Mouse (Mus musculus) forebrain, postnatal 0 days (tissue): ENCODE data around the gene Fchsd2. TPM values are rescaled to one million over a fixed set of nuclear protein-coding genes. Genes with fewer than 3 reads are reported as not detected.

Source experiments
- ATAC-seq: fragments of 200-750 bp; cut with Nextera tagmentation; 2 replicates; pipeline ENCODE4 v1.8.0; 2017; ENCODE audit warnings: mild to moderate bottlenecking, moderate library complexity
- DNase-seq: peaks from one replicate; pipeline ENCODE4 v3.0.0-alpha.2; 2015
- H3K27ac ChIP-seq: fragments of 300-500 bp; sonication (generic); 2 replicates; pipeline ENCODE4 v1.5.1; 2014; ENCODE audit warnings: low read depth, mild to moderate bottlenecking, antibody characterized with exemption, low read length, moderate library complexity, mixed read lengths
- H3K27me3 ChIP-seq: fragments of 300-500 bp; sonication (generic); 2 replicates; pipeline ENCODE4 v1.6.1; 2014; ENCODE audit warnings: mild to moderate bottlenecking, low read length, mixed read lengths; ENCODE audit not compliant: insufficient read depth
- H3K36me3 ChIP-seq: fragments of 300-500 bp; sonication (generic); 2 replicates; pipeline ENCODE4 v1.6.1; 2014; ENCODE audit warnings: mild to moderate bottlenecking, moderate library complexity; ENCODE audit not compliant: insufficient read depth
- H3K4me1 ChIP-seq: fragments of 300-500 bp; sonication (generic); 2 replicates; pipeline ENCODE4 v1.6.1; 2014; ENCODE audit warnings: antibody characterized with exemption; ENCODE audit not compliant: insufficient read depth
- H3K4me2 ChIP-seq: fragments of 300-500 bp; sonication (generic); 2 replicates; pipeline ENCODE4 v1.6.1; 2014; ENCODE audit warnings: low read depth, mild to moderate bottlenecking, moderate library complexity
- H3K4me3 ChIP-seq: fragments of 300-500 bp; sonication (generic); 2 replicates; pipeline ENCODE4 v1.5.1; 2014; ENCODE audit warnings: low read depth, low read length, mixed read lengths
- H3K9ac ChIP-seq: fragments of 300-500 bp; sonication (generic); 2 replicates; pipeline ENCODE4 v1.6.1; 2014; ENCODE audit warnings: mild to moderate bottlenecking
- H3K9me3 ChIP-seq: fragments of 300-500 bp; sonication (generic); 2 replicates; pipeline ENCODE4 v1.6.1; 2016; ENCODE audit warnings: low read length
- CTCF ChIP-seq: sonication (generic); IDR thresholded peaks from 2 replicates; pipeline ENCODE4 v1.5.1; 2016; ENCODE audit warnings: antibody characterized with exemption, control low read depth, low read depth
- WGBS: fragments of 180-500 bp; shearing (Covaris S2); extraction: QIAGEN DNeasy Blood & Tissue Kit; methylation state at CpG from one replicate; pipeline ENCODE4 v1.1.7; 2014; 5-methylcytosine and 5-hydroxymethylcytosine counted together
- polyA plus RNA-seq: library from polyadenylated mRNA; unstranded; fragments of >200 nt; fragmentation: Nextera tagmentation; extraction: Ambion mirVana; gene quantifications from 2 replicates; pipeline ENCODE4 v1.2.1, GENCODE M21; 2015
- total RNA-seq: library from RNA; depleted of rRNA; stranded (reverse); fragments of >200 nt; gene quantifications from 2 replicates; pipeline ENCODE4 v1.2.3, GENCODE M21; 2014

Gene Fchsd2
- total and polyA plus RNA-seq, 2 experiments from 2014 or later = 36.3 to 66.8 TPM

DNA sequence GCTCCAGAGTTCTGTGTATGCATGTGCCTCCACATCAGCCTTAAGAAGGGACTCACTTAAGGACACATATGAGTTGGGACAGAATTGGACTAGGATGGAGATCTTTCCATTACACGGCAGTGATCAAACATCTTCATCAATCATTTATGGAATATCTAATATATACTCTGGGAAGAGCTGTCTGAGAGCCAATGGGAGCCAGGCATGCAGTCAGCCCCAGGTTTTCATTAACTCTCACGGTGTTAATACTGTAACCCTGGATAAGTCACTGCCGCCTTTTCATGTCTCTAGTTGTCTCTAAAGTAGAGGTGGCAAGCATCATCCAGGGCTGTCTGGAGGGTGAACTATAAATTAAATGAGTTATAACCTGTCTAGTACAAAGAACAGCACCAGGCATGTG lies 220.4 kb downstream of the Fchsd2 start:
- H3K36me3 ChIP-seq = no peaks in the 10 kb centered on the region
- ATAC-seq (no peak), DNase-seq (no peak)
- H3K4me1 ChIP-seq = no peaks in the 10 kb centered on the region
- no peak overlapping the region for H3K4me3 ChIP-seq
- TF ChIP-seq CTCF = no peak
- H3K9me3 ChIP-seq = no peaks in the 10 kb centered on the region
- H3K27me3 ChIP-seq = no peaks in the 10 kb centered on the region
- WGBS = 82% methylated on average over 3 of the region's 3 CpGs
- H3K27ac ChIP-seq = no peak overlapping the region
- H3K9ac ChIP-seq = no peak overlapping the region
- no peak overlapping the region for H3K4me2 ChIP-seq

DNA sequence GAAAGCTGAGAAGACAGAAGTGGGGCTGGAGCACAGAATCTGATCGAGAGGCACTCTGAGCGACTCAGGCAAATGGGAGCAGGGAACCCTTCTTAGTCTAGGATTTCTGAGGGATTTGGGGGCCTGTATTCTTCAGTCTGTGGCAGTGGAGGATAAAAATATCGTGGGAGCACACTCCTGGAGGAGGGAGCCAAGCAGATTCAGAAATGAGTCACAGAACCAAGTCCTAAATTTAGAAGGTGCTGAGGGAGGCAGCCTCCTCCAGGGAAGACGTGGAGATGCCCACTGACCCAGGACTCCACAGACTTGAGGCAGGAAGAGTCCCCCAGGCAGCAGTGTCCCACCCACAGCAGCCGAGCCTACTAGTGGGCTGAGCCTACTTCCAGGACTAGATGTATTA lies 221.7 kb downstream of the Fchsd2 start:
- no peak for ATAC-seq
- H3K9me3 ChIP-seq = no peaks in the 10 kb centered on the region
- H3K36me3 ChIP-seq = no peaks in the 10 kb centered on the region
- TF ChIP-seq CTCF = no peak
- H3K9ac ChIP-seq = no peak overlapping the region
- no peaks in the 10 kb centered on the region for H3K4me1 ChIP-seq
- H3K4me3 ChIP-seq = no peak overlapping the region
- H3K4me2 ChIP-seq = no peak overlapping the region
- WGBS = 66% methylated on average over 5 of the region's 5 CpGs
- H3K27me3 ChIP-seq = no peaks in the 10 kb centered on the region
- H3K27ac ChIP-seq = no peak overlapping the region
- DNase-seq = no peak

DNA sequence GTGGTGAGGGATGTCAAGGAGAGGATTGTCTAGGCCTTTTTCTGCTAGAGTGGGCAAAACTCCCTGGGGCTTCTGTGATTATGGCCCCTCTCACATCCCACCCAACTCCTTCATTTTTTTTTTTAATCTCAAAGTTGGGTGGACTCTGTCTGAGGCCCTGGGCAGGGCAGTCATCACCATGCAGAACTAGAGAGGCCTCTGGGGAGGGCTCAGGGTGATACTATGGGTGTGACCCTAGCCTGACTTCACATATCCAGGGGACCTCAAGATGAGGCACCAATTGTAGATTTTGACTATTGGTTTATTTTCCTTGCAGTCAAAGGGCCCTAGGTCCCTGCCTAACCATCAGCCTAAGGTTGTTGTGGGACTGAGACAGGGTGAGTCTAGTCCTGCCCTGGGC lies 223.0 kb downstream of the Fchsd2 start:
- H3K4me3 ChIP-seq = no peak overlapping the region
- ATAC-seq = no peak
- DNase-seq = no peak
- no peak overlapping the region for H3K9ac ChIP-seq
- 0 out of 2 replicates have a peak, but pooled peaks cover 4% of the 10 kb centered on the region for H3K4me1 ChIP-seq
- no peaks in the 10 kb centered on the region for H3K27me3 ChIP-seq
- no peaks in the 10 kb centered on the region for H3K36me3 ChIP-seq
- TF ChIP-seq CTCF = no peak
- H3K27ac ChIP-seq = no peak overlapping the region
- no peaks in the 10 kb centered on the region for H3K9me3 ChIP-seq
- no peak overlapping the region for H3K4me2 ChIP-seq

DNA sequence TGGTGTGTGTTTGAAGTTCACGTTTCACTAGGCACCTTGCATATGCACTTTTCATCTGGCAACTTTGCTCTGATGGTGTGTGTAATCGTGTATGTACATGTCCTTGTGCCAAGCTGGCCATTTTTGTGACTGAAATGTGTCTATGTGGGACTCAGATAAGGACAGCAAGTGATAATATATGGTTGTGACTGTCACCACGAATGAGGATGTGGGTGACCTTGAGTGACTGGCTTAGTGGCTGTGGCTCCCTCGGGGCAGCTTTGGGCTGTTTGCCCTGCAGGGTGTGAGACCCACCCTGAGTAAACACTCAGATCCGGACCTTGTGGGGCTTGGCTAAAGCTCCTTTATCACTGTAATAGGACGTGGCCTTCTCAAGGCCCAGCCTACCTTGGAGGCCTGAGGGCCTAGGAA lies 223.9 kb downstream of the Fchsd2 start:
- Histone ChIP-seq H3K27ac (no peak overlapping the region), H3K4me2 (no peak overlapping the region), H3K27me3 (no peaks in the 10 kb centered on the region), H3K9me3 (no peaks in the 10 kb centered on the region), H3K4me3 (no peak overlapping the region), H3K36me3 (no peaks in the 10 kb centered on the region), H3K9ac (no peak overlapping the region), H3K4me1 (0 out of 2 replicates have a peak, but pooled peaks cover 4% of the 10 kb centered on the region)
- DNase-seq (no peak), ATAC-seq (no peak)
- no peak for TF ChIP-seq CTCF
- WGBS = 76% methylated on average over 6 of the region's 6 CpGs

DNA sequence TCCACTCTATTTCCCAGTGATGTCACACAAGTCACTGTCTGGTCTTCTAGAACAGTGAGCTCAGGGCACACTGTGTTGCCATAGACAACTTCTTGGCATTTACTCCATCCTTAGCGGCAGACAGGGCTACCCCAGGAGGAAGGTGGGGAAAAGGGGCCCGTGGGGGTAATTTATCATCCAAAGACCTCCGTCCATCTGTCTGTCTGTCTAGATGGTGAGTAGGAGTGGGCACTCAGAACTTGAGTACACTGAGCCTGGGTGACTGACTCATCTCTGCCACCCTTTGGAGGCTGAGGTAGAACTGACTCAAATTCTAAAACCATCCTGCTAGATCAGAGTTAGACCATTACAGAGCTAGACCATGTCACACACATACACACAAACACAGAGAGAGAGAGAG lies 224.4 kb downstream of the Fchsd2 start, which contains the start of gene Stard10:
Gene Stard10, plus strand, starts transcription at position 73 of the 400 bp plus-strand sequence.
- TF ChIP-seq CTCF = no peak
- ATAC-seq = no peak

DNA sequence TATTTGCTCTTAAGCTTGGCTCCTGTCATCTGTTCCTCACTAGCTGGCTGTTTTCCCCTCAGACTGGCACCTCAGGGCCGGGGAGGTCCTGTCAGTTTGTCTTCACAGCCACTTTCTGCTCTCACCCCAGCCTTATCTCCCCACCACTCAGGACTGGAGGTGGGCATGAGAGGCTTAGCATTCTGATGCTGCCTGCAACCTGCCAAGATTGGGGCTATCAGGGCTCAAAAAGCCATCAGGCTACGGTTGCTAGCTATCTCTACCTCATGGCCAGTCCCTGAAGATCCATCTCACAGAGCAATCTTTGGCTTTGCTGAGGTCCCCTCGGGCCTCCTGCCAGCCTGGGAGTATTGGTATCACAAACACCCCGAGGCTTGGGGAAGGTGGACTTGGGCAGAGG lies 226.2 kb downstream of the Fchsd2 start:
- no peak overlapping the region for H3K4me3 ChIP-seq
- TF ChIP-seq CTCF = no peak
- H3K36me3 ChIP-seq = no peaks in the 10 kb centered on the region
- 0 out of 2 replicates have a peak, but pooled peaks cover 4% of the 10 kb centered on the region for H3K4me1 ChIP-seq
- WGBS = 65% methylated on average over 4 of the region's 4 CpGs
- H3K9me3 ChIP-seq = no peaks in the 10 kb centered on the region
- DNase-seq (no peak), ATAC-seq (no peak)
- no peak overlapping the region for H3K9ac ChIP-seq
- 0 out of 2 replicates have a peak, but pooled peaks cover 4% of the 10 kb centered on the region for H3K27me3 ChIP-seq
- H3K4me2 ChIP-seq = no peak overlapping the region
- H3K27ac ChIP-seq = no peak overlapping the region

More for the DNA sequence above, 224.4 kb downstream of the Fchsd2 start, which contains the start of gene Stard10:
- no peaks in the 10 kb centered on the region for H3K9me3 ChIP-seq
- H3K36me3 ChIP-seq = no peaks in the 10 kb centered on the region
- H3K4me1 ChIP-seq = 0 out of 2 replicates have a peak, but pooled peaks cover 4% of the 10 kb centered on the region
- WGBS = 88% methylated on average over 3 of the region's 3 CpGs
- H3K27ac ChIP-seq = no peak within 1 kb of the TSS
- H3K4me3 ChIP-seq = no peak within 1 kb of the TSS
- H3K27me3 ChIP-seq = 0 out of 2 replicates have a peak, but pooled peaks cover 4% of the 10 kb centered on the region
- no peak for DNase-seq
- H3K9ac ChIP-seq = no peak within 1 kb of the TSS
- H3K4me2 ChIP-seq = no peak within 1 kb of the TSS

DNA sequence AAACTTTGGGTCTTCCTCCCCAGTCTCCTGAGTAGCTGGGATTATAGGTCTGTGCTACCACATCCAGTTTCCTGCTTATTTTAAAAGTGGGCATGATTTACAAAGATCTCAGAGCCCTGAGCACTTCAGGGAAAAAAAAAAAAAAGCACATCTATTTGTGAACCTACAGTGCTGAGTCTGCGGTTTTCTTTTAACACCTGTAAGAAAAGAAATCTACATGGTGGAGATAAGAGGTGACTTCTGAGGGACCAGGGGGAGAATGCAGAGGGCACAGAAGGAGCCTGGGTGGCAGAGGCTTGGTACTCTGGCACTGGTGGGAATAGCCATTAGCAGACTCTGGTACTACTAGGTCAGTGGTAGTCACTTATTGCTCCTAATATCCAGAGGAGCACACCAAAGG lies 227.1 kb downstream of the Fchsd2 start:
- H3K9ac ChIP-seq = no peak overlapping the region
- H3K4me1 ChIP-seq = 0 out of 2 replicates have a peak, but pooled peaks cover 4% of the 10 kb centered on the region
- no peak for TF ChIP-seq CTCF
- no peak overlapping the region for H3K4me2 ChIP-seq
- no peaks in the 10 kb centered on the region for H3K9me3 ChIP-seq
- no peaks in the 10 kb centered on the region for H3K36me3 ChIP-seq
- 0 out of 2 replicates have a peak, but pooled peaks cover 4% of the 10 kb centered on the region for H3K27me3 ChIP-seq
- WGBS = 90% methylated on average over 1 of the region's 1 CpGs
- DNase-seq (no peak), ATAC-seq (no peak)
- H3K4me3 ChIP-seq = no peak overlapping the region
- H3K27ac ChIP-seq = no peak overlapping the region
